Mouse (Mus musculus): Measurements from ENCODE around the gene Vars.

GRCm38 (mm10) chr17:35061299-35061698 is 60.5 kb downstream of the Vars start:
- no peak for TF ChIP-seq CTCF (IDR thresholded peaks at IDR 0.05; ENCODE audit: low read depth, low read length)
- TF ChIP-seq TAL1 (conservative IDR thresholded peaks at IDR 0.05; ENCODE audit: low read depth, low read length): no peak
- TF ChIP-seq GATA2 (IDR thresholded peaks at IDR 0.05; ENCODE audit: borderline replicate concordance, low read depth, low read length): no peak
- no peak for TF ChIP-seq GATA1 (IDR thresholded peaks at IDR 0.05; ENCODE audit: borderline replicate concordance, low read length)
